Mouse (Mus musculus) megakaryocyte, embryonic 14.5 days (primary cell): Measurements from ENCODE around the gene Sorcs2.

ENCODE experiments used
- FLI1 ChIP-seq: IDR thresholded peaks from 2 replicates; pipeline ENCODE4 v1.6.1; 2012; ENCODE audit warnings: low read length, inconsistent platforms, mixed read lengths
- GATA1 ChIP-seq: IDR thresholded peaks from 3 replicates; pipeline ENCODE4 v1.6.1; 2012; ENCODE audit warnings: mixed read lengths, low read length, inconsistent platforms, borderline replicate concordance

DNA sequence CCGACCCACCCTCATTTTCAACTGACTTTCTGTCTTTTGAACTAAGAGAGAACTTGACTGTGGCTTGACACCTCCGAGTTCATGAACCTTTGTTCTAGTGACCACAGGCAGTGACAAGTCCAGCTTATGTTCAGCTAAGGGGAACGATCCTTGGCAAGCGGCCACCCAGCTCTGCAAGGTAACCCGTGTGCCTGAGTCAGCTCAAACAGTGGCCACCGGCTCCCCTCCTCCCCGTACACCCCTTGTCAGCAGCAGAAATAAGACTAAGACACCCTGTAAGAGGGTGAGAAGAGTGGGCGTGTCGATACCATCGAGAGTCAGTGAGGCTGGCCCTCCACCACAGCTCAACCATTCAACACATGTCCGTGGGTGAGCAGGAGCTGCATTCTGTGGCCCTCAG, 221.5 kb downstream of the Sorcs2 start:
- TF ChIP-seq GATA1 (no peak), FLI1 (no peak)
